Mouse (Mus musculus) ES-E14 (cell line): Measurements from ENCODE around the gene Fgf2.

ENCODE experiments used
- CHD2 ChIP-seq: IDR thresholded peaks from 2 replicates; pipeline ENCODE4 v1.6.1; 2014; ENCODE audit warnings: mild to moderate bottlenecking, low read depth, low read length, inconsistent platforms
- HCFC1 ChIP-seq: IDR thresholded peaks from 2 replicates; pipeline ENCODE4 v1.6.1; 2012; ENCODE audit warnings: low read length, inconsistent platforms, borderline replicate concordance; ENCODE audit not compliant: insufficient read depth
- ZNF384 ChIP-seq: IDR thresholded peaks from 2 replicates; pipeline ENCODE4 v1.6.1; 2012; ENCODE audit warnings: low read depth, low read length, inconsistent platforms

GRCm38 (mm10) chr3:37299470-37299869 lies 48.7 kb upstream of the Fgf2 start:
- TF ChIP-seq HCFC1 = no peak
- TF ChIP-seq CHD2 = no peak
- no peak for TF ChIP-seq ZNF384
